Comparison of ENCODE assay signal across 7 mouse cellular contexts in the genomic region with DNA sequence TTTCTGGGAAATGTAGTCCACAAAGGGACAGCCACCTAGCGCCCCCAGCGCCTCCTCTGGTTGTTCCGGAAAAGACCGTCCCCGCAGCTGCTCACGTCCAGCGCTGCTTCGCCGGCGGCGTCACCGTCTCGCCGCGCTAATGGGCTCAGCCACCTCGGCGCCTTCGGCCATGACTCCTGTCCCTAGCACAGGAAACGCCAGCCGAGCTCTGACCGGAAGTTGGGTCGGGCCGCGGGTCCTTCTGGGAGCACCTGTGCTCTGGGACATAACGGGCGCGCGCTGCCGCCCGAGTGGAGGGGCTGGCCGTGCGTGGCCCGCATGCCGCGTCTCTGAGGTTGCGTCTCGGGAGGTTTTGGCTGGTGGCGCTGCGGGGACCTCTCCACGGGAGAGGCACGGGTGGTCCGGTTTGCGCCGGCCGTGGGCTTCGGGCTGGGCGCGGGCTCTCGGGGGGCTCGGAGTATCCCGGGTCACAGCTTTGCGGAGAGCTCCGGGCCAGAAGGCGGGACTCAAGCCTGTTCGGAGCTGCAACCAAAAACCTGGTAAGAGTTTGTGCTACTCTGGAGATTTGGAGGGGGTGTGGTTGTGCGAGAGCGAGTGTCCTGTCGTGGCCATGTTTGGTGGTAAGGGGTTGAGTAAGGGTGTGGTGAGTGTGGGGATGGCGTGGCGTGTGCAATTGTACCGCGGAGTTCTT. TPM values are rescaled to one million over a fixed set of nuclear protein-coding genes. Genes with fewer than 3 reads are reported as not detected.
DNase-seq lines count a peak whose midpoint lies in the region; ATAC-seq and TF ChIP-seq lines count a peak whose summit lies in the region.

A gene (plus strand): TSS at position 266 of the 691 bp plus-strand sequence.

- peaks cover 9% of the 10 kb centered on the region for H3K36me3 ChIP-seq in intestine, postnatal 0 days (ENCODE audit: control insufficient read depth, insufficient read depth)
- H3K36me3 ChIP-seq in midbrain, embryonic 12.5 days: peaks cover 26% of the 10 kb centered on the region
- peaks cover 8% of the 10 kb centered on the region for H3K36me3 ChIP-seq in small intestine, adult 2 months (ENCODE audit: control insufficient read depth, insufficient read depth, low read length)

- no peaks in the 10 kb centered on the region for H3K27me3 ChIP-seq in intestine, postnatal 0 days (replicated peaks; ENCODE audit: control insufficient read depth, insufficient read depth, low read length)
- no peaks in the 10 kb centered on the region for H3K27me3 ChIP-seq in midbrain, embryonic 12.5 days
- no peaks in the 10 kb centered on the region for H3K27me3 ChIP-seq in small intestine, adult 2 months (ENCODE audit: control insufficient read depth, insufficient read depth, low read length)

- H3K9ac ChIP-seq in intestine, postnatal 0 days (ENCODE audit: low read depth, low read length): peak within 1 kb of the TSS; percentile 75
- peak within 1 kb of the TSS; percentile 87 for H3K9ac ChIP-seq in midbrain, embryonic 12.5 days (replicated peaks)

- peak; percentile 82 for TF ChIP-seq CTCF in intestine, postnatal 0 days (IDR thresholded peaks at IDR 0.05; ENCODE audit: low read depth)
- TF ChIP-seq CTCF in small intestine, adult 2 months (IDR thresholded peaks at IDR 0.05; ENCODE audit: extremely low read depth, insufficient read length, insufficient replicate concordance, low read depth, low read length): peak; percentile 56; the same call in 1 of the 2 replicates

- H3K27ac ChIP-seq in intestine, postnatal 0 days (ENCODE audit: low read depth, low read length): peak within 1 kb of the TSS; percentile 89
- peak within 1 kb of the TSS; percentile 92 for H3K27ac ChIP-seq in midbrain, embryonic 12.5 days (replicated peaks)
- H3K27ac ChIP-seq in small intestine, adult 2 months (ENCODE audit: insufficient read depth, low read depth, low read length): peak within 1 kb of the TSS; percentile 69

- WGBS in intestine, postnatal 0 days: under 1% methylated on average over 62 of the region's 62 CpGs
- WGBS in midbrain, embryonic 12.5 days: under 1% methylated on average over 62 of the region's 62 CpGs
- WGBS in small intestine, adult 2 months: under 1% methylated on average over 62 of the region's 62 CpGs

- DNase-seq in adrenal gland, adult 8-10 months: peak; percentile 95
- DNase-seq in embryo, embryonic 9.5 days (ENCODE audit: extremely low spot score): peak; percentile 94
- DNase-seq in gonadal fat pad, adult 2 months (ENCODE audit: low read depth): peak; percentile 44
- DNase-seq in left cerebral cortex, postnatal 4 days: peak; percentile 95

- intact Hi-C loops in left cerebral cortex, postnatal 4 days (cut with DNase I): no loop called here

- peak; percentile 95 for TF ChIP-seq POLR2A in small intestine, adult 2 months (IDR thresholded peaks at IDR 0.05; ENCODE audit: low read depth, low read length)

- no peaks in the 10 kb centered on the region for H3K9me3 ChIP-seq in intestine, postnatal 0 days (ENCODE audit: control insufficient read depth)
- H3K9me3 ChIP-seq in midbrain, embryonic 12.5 days: no peaks in the 10 kb centered on the region

- H3K4me2 ChIP-seq in intestine, postnatal 0 days (replicated peaks; ENCODE audit: low read depth): peak within 1 kb of the TSS; percentile 82
- H3K4me2 ChIP-seq in midbrain, embryonic 12.5 days (replicated peaks): peak within 1 kb of the TSS; percentile 62

- peaks cover 8% of the 10 kb centered on the region; the same call in 1 of the 2 replicates for H3K4me1 ChIP-seq in intestine, postnatal 0 days (replicated peaks; ENCODE audit: control insufficient read depth, insufficient read depth, low read length)
- peaks cover 19% of the 10 kb centered on the region for H3K4me1 ChIP-seq in midbrain, embryonic 12.5 days
- H3K4me1 ChIP-seq in small intestine, adult 2 months (ENCODE audit: control insufficient read depth, insufficient read depth, insufficient read length, low read length): peaks cover 5% of the 10 kb centered on the region

- ATAC-seq in intestine, postnatal 0 days: peak; percentile 86
- ATAC-seq in midbrain, embryonic 12.5 days (ENCODE audit: low FRiP score, low read depth): peak; percentile 97

- peak within 1 kb of the TSS; percentile 78 for H3K4me3 ChIP-seq in intestine, postnatal 0 days (ENCODE audit: low read depth, low read length)
- H3K4me3 ChIP-seq in midbrain, embryonic 12.5 days: peak within 1 kb of the TSS; percentile 86
- H3K4me3 ChIP-seq in small intestine, adult 2 months (ENCODE audit: low read depth, low read length): peak within 1 kb of the TSS; percentile 90

RNA-seq across cellular contexts. Expression of the gene that starts here (rescaled TPM):
- 10 to 100 TPM; 10.7 to 13.1 (median 11.9) TPM for total RNA-seq in adrenal gland, adult 8-10 months (2022)
- polyA plus RNA-seq in gonadal fat pad, adult 2 months (2012; rRNA removed): 4.4 and 5.2 TPM in 2 replicates
- 5.5 and 5.8 TPM in 2 replicates for polyA plus RNA-seq in intestine, postnatal 0 days (2015; fragmentation: Nextera tagmentation; extraction: Ambion mirVana)
- total RNA-seq in left cerebral cortex, postnatal 4 days (2021): 1 to 10 TPM; 5.1 to 5.4 TPM
- polyA plus RNA-seq in midbrain, embryonic 12.5 days (2016; fragmentation: Nextera tagmentation; extraction: Ambion mirVana): 14.0 and 14.1 TPM in 2 replicates
- 1.3 and 2.3 TPM in 2 replicates for polyA plus RNA-seq in small intestine, adult 2 months (2012; rRNA removed)

Comparison
In these comparisons a context has a peak if more than half of its experiments do, and no peak if none do; other contexts are left out.
1. Peak in every context shown above with its lines: DNase-seq, ATAC-seq, H3K4me3 ChIP-seq and H3K27ac ChIP-seq.
2. DNase-seq: peak in every context shown above with its lines; median percentile 95 in adrenal gland, adult 8-10 months; 95 in left cerebral cortex, postnatal 4 days; 94 in embryo, embryonic 9.5 days; 44 in gonadal fat pad, adult 2 months.